Mouse (Mus musculus): ENCODE results near the gene Sgsm3. TPM values are rescaled to one million over a fixed set of nuclear protein-coding genes. Genes with fewer than 3 reads are reported as not detected.

Sgsm3 gene
- polyA plus RNA-seq, 1 experiment from 2014 or later, result 77.5 TPM

GRCm38 (mm10) chr15:81031611-81032010, 54.0 kb downstream of the Sgsm3 start:
- no peak for ATAC-seq
- 86% methylated on average over 4 of the region's 4 CpGs for WGBS
- Histone ChIP-seq H3K9me3 (ENCODE audit: control insufficient read depth, low read length) (no peaks in the 10 kb centered on the region), H3K27ac (ENCODE audit: low read length) (no peak overlapping the region), H3K9ac (replicated peaks; ENCODE audit: low read depth, low read length) (no peak overlapping the region), H3K4me2 (ENCODE audit: low read length) (no peak overlapping the region), H3K27me3 (replicated peaks; ENCODE audit: control insufficient read depth, insufficient read depth, low read length) (no peaks in the 10 kb centered on the region), H3K36me3 (ENCODE audit: control insufficient read depth, insufficient read depth) (no peaks in the 10 kb centered on the region), H3K4me1 (replicated peaks; ENCODE audit: control insufficient read depth, insufficient read depth, low read length) (peaks cover 18% of the 10 kb centered on the region), H3K4me3 (replicated peaks; ENCODE audit: low read length) (no peak overlapping the region)

GRCm38 (mm10) chr15:81032941-81033629, 55.5 kb downstream of the Sgsm3 start:
- Histone ChIP-seq H3K9me3 (ENCODE audit: control insufficient read depth, low read length) (no peaks in the 10 kb centered on the region), H3K27ac (ENCODE audit: low read length) (no peak overlapping the region), H3K4me2 (ENCODE audit: low read length) (no peak overlapping the region), H3K36me3 (ENCODE audit: control insufficient read depth, insufficient read depth) (no peaks in the 10 kb centered on the region), H3K9ac (replicated peaks; ENCODE audit: low read depth, low read length) (no peak overlapping the region), H3K4me3 (replicated peaks; ENCODE audit: low read length) (no peak overlapping the region), H3K27me3 (replicated peaks; ENCODE audit: control insufficient read depth, insufficient read depth, low read length) (no peaks in the 10 kb centered on the region), H3K4me1 (replicated peaks; ENCODE audit: control insufficient read depth, insufficient read depth, low read length) (peaks cover 15% of the 10 kb centered on the region)
- WGBS, result 56% methylated on average over 9 of the region's 9 CpGs
- ATAC-seq, result no peak

GRCm38 (mm10) chr15:81034119-81034518, 56.6 kb downstream of the Sgsm3 start:
- no peak for ATAC-seq
- WGBS, result 76% methylated on average over 6 of the region's 6 CpGs
- Histone ChIP-seq H3K4me2 (ENCODE audit: low read length) (no peak overlapping the region), H3K9ac (replicated peaks; ENCODE audit: low read depth, low read length) (no peak overlapping the region), H3K4me1 (replicated peaks; ENCODE audit: control insufficient read depth, insufficient read depth, low read length) (peaks cover 15% of the 10 kb centered on the region), H3K9me3 (ENCODE audit: control insufficient read depth, low read length) (no peaks in the 10 kb centered on the region), H3K4me3 (replicated peaks; ENCODE audit: low read length) (no peak overlapping the region), H3K27ac (ENCODE audit: low read length) (no peak overlapping the region), H3K27me3 (replicated peaks; ENCODE audit: control insufficient read depth, insufficient read depth, low read length) (no peaks in the 10 kb centered on the region), H3K36me3 (ENCODE audit: control insufficient read depth, insufficient read depth) (no peaks in the 10 kb centered on the region)

- Histone ChIP-seq H3K4me3 (replicated peaks; ENCODE audit: low read length) (no peak overlapping the region), H3K9me3 (ENCODE audit: control insufficient read depth, low read length) (no peaks in the 10 kb centered on the region), H3K27me3 (replicated peaks; ENCODE audit: control insufficient read depth, insufficient read depth, low read length) (no peaks in the 10 kb centered on the region), H3K9ac (replicated peaks; ENCODE audit: low read depth, low read length) (no peak overlapping the region), H3K4me1 (replicated peaks; ENCODE audit: control insufficient read depth, insufficient read depth, low read length) (peaks cover 15% of the 10 kb centered on the region), H3K27ac (ENCODE audit: low read length) (no peak overlapping the region), H3K4me2 (ENCODE audit: low read length) (no peak overlapping the region), H3K36me3 (ENCODE audit: control insufficient read depth, insufficient read depth) (no peaks in the 10 kb centered on the region)
- no peak for ATAC-seq
- WGBS, result 81% methylated on average over 12 of the region's 12 CpGs
Observed at GRCm38 (mm10) chr15:81035417-81036162, 58.0 kb downstream of the Sgsm3 start.

- no peak overlapping the region for H3K27ac ChIP-seq (ENCODE audit: low read length)
- ATAC-seq, result no peak
- WGBS, result 73% methylated on average over 5 of the region's 5 CpGs
Observed at GRCm38 (mm10) chr15:81038419-81038818, 60.9 kb downstream of the Sgsm3 start.

GRCm38 (mm10) chr15:81041767-81042166, 64.2 kb downstream of the Sgsm3 start:
- Histone ChIP-seq H3K4me3 (replicated peaks; ENCODE audit: low read length) (no peak overlapping the region), H3K36me3 (ENCODE audit: control insufficient read depth, insufficient read depth) (no peaks in the 10 kb centered on the region; the same call in 1 of the 2 replicates), H3K9ac (replicated peaks; ENCODE audit: low read depth, low read length) (no peak overlapping the region), H3K4me1 (replicated peaks; ENCODE audit: control insufficient read depth, insufficient read depth, low read length) (no peaks in the 10 kb centered on the region), H3K27me3 (replicated peaks; ENCODE audit: control insufficient read depth, insufficient read depth, low read length) (no peaks in the 10 kb centered on the region), H3K27ac (ENCODE audit: low read length) (no peak overlapping the region), H3K9me3 (ENCODE audit: control insufficient read depth, low read length) (no peaks in the 10 kb centered on the region), H3K4me2 (ENCODE audit: low read length) (no peak overlapping the region)
- no peak for ATAC-seq
- 77% methylated on average over 4 of the region's 4 CpGs for WGBS

More at GRCm38 (mm10) chr15:81038419-81038818, 60.9 kb downstream of the Sgsm3 start:
- Histone ChIP-seq H3K9me3 (ENCODE audit: control insufficient read depth, low read length) (no peaks in the 10 kb centered on the region), H3K4me2 (ENCODE audit: low read length) (no peak overlapping the region), H3K4me3 (replicated peaks; ENCODE audit: low read length) (no peak overlapping the region), H3K27me3 (replicated peaks; ENCODE audit: control insufficient read depth, insufficient read depth, low read length) (no peaks in the 10 kb centered on the region), H3K4me1 (replicated peaks; ENCODE audit: control insufficient read depth, insufficient read depth, low read length) (peaks cover 9% of the 10 kb centered on the region), H3K9ac (replicated peaks; ENCODE audit: low read depth, low read length) (no peak overlapping the region), H3K36me3 (ENCODE audit: control insufficient read depth, insufficient read depth) (no peaks in the 10 kb centered on the region; the same call in 1 of the 2 replicates)

- Histone ChIP-seq H3K36me3 (ENCODE audit: control insufficient read depth, insufficient read depth) (no peaks in the 10 kb centered on the region; the same call in 1 of the 2 replicates), H3K27me3 (replicated peaks; ENCODE audit: control insufficient read depth, insufficient read depth, low read length) (no peaks in the 10 kb centered on the region), H3K4me2 (ENCODE audit: low read length) (no peak overlapping the region), H3K9me3 (ENCODE audit: control insufficient read depth, low read length) (no peaks in the 10 kb centered on the region), H3K4me3 (replicated peaks; ENCODE audit: low read length) (no peak overlapping the region), H3K9ac (replicated peaks; ENCODE audit: low read depth, low read length) (no peak overlapping the region), H3K27ac (ENCODE audit: low read length) (no peak overlapping the region), H3K4me1 (replicated peaks; ENCODE audit: control insufficient read depth, insufficient read depth, low read length) (no peaks in the 10 kb centered on the region)
- 58% methylated on average over 13 of the region's 13 CpGs for WGBS
- no peak for ATAC-seq
Observed at GRCm38 (mm10) chr15:81042276-81042931, 64.8 kb downstream of the Sgsm3 start.

- WGBS, result 96% methylated on average over 9 of the region's 9 CpGs
Observed at GRCm38 (mm10) chr15:81044446-81044845, 66.9 kb downstream of the Sgsm3 start.

GRCm38 (mm10) chr15:81045336-81045735, 67.8 kb downstream of the Sgsm3 start:
- H3K9ac ChIP-seq (replicated peaks; ENCODE audit: low read depth, low read length), result no peak overlapping the region
- no peaks in the 10 kb centered on the region for H3K27me3 ChIP-seq (replicated peaks; ENCODE audit: control insufficient read depth, insufficient read depth, low read length)
- no peak overlapping the region for H3K4me2 ChIP-seq (ENCODE audit: low read length)
- no peak for ATAC-seq
- WGBS, result 95% methylated on average over 4 of the region's 4 CpGs
- no peaks in the 10 kb centered on the region for H3K9me3 ChIP-seq (ENCODE audit: control insufficient read depth, low read length)
- H3K4me1 ChIP-seq (replicated peaks; ENCODE audit: control insufficient read depth, insufficient read depth, low read length), result no peaks in the 10 kb centered on the region
- no peaks in the 10 kb centered on the region; the same call in 1 of the 2 replicates for H3K36me3 ChIP-seq (ENCODE audit: control insufficient read depth, insufficient read depth)
- no peak overlapping the region for H3K27ac ChIP-seq (ENCODE audit: low read length)
- H3K4me3 ChIP-seq (replicated peaks; ENCODE audit: low read length), result no peak overlapping the region

More at GRCm38 (mm10) chr15:81044446-81044845, 66.9 kb downstream of the Sgsm3 start:
- Histone ChIP-seq H3K27ac (ENCODE audit: low read length) (no peak overlapping the region), H3K4me1 (replicated peaks; ENCODE audit: control insufficient read depth, insufficient read depth, low read length) (no peaks in the 10 kb centered on the region), H3K36me3 (ENCODE audit: control insufficient read depth, insufficient read depth) (no peaks in the 10 kb centered on the region; the same call in 1 of the 2 replicates), H3K4me2 (ENCODE audit: low read length) (no peak overlapping the region), H3K9ac (replicated peaks; ENCODE audit: low read depth, low read length) (no peak overlapping the region), H3K4me3 (replicated peaks; ENCODE audit: low read length) (no peak overlapping the region), H3K27me3 (replicated peaks; ENCODE audit: control insufficient read depth, insufficient read depth, low read length) (no peaks in the 10 kb centered on the region), H3K9me3 (ENCODE audit: control insufficient read depth, low read length) (no peaks in the 10 kb centered on the region)
- ATAC-seq, result no peak

Measured in forebrain, embryonic 16.5 days (tissue).